Mouse (Mus musculus): Measurements from ENCODE around the gene Dad1. TPM values are rescaled to one million over a fixed set of nuclear protein-coding genes. Genes with fewer than 3 reads are reported as not detected.

Dad1 gene
- total RNA-seq, 2 experiments from 2014 or later = 119 TPM

DNA sequence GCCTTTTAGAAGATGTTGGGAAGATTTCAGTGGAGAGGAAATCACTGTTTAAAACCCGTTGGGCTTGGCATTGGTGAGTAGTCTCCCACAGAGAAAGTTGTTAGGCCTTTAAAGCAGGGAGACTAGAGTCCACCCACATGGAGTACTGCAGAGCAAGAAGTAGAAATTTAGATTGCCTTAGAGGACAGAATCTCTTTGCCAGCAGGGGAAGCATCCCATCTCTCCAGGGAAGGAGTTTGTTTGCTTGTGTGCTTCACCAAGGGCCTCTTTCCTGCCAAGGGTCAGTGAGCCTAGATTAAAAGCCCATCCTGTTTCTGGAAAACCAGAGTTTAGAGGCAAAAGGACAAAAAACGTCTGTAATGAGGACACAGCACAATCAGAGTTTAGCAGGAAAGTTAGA lies 39.4 kb downstream of the Dad1 start:
- peak in 1 of 2 experiments; percentile 47 for DNase-seq (ENCODE audit: low spot score in 2 of 2)
- intact Hi-C loops (cut with DNase I) = no loop called here

DNA sequence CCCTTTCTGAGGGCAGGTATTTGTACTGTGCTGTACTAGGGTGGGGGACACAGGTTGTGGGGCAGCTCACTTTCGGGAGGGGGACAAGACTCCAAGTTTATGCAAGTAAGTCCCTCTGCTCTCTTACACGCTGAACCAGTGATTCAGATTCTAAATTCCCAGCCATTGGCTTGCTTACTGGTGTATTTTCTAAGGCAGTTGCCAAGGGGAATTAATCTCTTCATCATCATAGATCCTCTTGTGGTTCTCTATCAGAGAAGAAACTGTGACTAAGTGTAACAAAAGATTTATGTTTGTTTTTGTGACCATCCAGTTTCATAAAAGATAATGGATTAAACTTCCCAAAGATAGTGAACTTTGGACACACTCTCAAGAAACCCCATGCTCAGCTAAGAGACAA lies 40.2 kb downstream of the Dad1 start:
- intact Hi-C loops (cut with DNase I) = no loop called here
- DNase-seq (ENCODE audit: low spot score in 2 of 2) = no peak

DNA sequence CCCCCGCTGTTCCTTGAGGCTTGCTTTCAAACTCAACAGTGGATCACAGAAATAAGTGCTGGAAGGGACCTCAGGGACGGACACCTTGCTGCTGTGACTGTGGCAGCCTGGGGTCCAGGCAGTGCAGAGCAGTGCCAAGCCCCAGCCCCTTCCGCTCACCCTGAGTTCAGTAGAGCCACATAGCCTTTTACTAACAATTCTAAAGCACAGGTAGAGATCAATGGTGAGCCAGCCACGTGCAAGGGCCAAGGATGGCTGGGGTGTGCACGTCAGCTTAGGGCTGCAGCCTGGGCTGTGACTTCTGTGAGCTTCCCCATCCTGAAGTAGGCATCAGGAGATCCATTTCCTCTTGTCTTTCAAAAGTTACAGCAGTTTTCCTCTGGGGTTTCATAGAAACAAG lies 42.1 kb downstream of the Dad1 start:
- DNase-seq (ENCODE audit: low spot score in 2 of 2) = no peak
- intact Hi-C loops (cut with DNase I) = no loop called here

DNA sequence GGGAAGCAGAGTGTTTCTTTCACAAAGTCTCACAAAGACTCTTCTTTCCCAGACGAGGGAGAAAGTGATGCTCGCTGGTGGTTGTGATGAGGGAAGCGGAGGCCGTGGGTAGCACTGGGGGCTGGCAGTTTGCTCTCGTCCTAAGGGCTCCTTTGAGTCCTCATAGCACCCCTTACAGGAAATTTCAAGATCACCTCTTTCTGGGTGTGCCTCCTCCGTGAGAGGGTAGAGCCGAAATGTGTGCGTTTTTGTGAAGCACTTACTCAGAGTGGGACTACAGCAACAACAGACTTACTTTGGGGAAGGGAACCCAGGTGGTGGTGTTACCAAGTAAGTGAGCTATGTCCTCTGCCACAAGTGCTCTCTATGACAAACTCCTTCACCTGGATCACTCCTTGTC lies 42.7 kb downstream of the Dad1 start:
- intact Hi-C loops (cut with DNase I) = no loop called here
- no peak for DNase-seq (ENCODE audit: low spot score in 2 of 2)

DNA sequence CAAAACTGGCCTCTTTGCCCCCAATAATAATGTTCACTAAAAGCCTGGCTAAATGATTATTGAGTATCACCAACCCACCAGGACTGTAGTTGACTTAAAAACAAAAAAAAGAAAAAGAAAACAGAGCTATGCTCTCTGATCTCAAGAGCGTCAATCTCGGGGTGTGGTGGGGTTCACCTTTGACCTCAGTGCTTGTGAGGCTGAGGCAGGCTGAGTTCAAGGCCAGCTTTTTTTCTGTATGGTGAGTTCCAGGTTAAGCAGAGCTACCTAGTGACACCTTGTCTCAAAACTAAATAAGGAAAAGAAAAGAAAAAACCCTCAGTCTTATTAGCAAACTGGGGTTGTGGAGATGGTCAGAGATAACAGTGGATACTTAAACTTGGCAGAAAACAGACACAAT lies 43.5 kb downstream of the Dad1 start:
- DNase-seq (ENCODE audit: low spot score in 2 of 2) = no peak
- intact Hi-C loops (cut with DNase I) = no loop called here

DNA sequence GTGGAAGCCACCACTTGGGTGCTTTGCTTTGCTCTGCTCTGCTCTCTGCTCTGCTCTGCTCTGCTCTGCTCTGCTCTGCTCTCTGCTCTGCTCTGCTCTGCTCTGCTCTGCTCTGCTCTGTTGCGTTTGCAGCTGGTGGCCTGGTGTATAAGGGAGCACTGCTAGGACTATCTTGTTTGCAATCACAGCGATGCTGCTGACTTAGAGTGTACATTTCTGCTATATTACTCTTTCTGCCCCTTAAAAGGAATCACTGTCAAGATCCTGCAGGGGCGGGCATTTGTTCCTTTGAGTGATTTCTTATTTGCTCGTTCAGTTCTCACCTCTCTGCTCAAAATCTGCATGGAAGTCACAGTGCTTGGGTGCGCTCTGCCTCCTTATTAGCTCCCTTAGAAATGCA lies 44.0 kb downstream of the Dad1 start:
- intact Hi-C loops (cut with DNase I) = no loop called here
- no peak for DNase-seq (ENCODE audit: low spot score in 2 of 2)

DNA sequence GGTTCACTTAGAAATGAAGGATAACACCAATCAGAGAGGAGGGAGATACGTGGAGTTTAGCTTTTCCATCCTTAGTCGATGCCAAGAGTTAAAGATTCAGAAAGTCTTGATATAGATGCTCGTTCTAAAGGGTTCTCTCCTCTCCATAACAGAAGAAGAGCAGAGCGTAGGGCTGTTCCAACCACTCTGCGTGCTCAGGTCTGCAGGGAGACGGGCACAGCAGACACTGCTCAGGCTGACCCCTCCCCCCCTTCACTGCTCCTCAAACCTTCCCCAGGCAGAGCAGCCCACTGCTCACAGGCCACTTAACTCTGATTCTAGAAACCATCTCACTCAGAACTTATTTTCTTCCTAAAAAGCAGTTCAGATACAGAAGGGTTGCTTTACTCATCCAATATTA lies 45.2 kb downstream of the Dad1 start:
- intact Hi-C loops (cut with DNase I) = no loop called here
- DNase-seq (ENCODE audit: low spot score in 2 of 2) = no peak

DNA sequence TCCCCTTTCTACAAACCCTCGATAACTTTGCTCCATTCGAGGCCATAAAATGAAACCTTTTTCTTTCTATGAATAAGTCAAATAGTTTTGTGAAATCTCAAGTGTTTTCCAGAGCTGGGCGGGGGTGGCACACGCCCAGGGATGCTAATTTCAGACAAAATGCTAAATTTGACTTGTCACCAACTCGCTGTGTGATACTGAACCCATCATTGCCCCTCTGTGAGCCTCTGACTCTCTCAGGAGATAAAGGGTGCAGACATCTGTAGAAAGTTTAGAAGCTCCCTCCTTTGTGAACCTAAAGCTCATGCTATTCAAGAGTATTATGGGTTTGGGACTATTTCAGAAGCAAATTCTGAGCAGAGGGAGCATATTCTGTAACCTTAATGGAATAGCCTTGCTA lies 46.0 kb downstream of the Dad1 start:
- intact Hi-C loops (cut with DNase I) = no loop called here
- DNase-seq (ENCODE audit: low spot score in 2 of 2) = no peak

DNA sequence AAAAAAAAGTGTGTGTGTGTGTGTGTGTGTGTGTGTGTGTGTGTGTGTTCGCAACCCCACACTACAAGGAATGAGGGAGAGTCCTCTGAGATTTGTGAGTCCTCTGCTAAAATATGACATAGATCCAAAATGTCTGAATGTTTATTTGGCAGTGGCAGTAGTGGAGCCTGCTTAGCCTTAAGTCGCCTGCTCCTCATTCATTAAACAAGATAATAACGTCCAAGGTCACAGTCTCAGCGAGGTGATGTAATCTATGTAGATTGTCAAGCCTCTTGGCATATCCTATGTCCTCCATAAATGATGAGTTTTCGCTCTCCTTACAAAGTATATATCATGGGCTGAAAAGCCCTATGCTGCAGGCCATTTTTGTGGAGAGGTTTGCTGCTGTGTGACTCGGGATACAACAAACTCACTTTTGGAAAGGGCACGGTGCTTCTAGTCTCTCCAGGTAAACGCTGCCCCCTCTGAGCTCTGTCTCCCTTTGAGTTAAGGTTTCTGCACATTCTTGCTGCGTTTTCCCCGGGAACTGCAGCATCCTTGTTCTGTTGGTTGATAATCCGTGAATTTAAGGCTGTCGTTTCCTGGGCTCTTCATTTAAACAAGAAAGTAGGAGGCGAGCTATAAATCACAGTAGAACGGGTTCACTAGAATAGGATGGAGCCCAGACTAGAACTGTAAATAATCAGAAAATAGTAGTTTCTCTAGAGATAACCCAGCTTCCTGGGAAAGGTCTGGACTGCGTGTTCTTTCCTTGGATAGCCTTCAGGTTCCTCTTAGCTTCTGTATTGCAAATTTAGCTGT lies 47.0 kb downstream of the Dad1 start:
- no peak for DNase-seq (ENCODE audit: low spot score in 2 of 2)
- intact Hi-C loops (cut with DNase I) = no loop called here

DNA sequence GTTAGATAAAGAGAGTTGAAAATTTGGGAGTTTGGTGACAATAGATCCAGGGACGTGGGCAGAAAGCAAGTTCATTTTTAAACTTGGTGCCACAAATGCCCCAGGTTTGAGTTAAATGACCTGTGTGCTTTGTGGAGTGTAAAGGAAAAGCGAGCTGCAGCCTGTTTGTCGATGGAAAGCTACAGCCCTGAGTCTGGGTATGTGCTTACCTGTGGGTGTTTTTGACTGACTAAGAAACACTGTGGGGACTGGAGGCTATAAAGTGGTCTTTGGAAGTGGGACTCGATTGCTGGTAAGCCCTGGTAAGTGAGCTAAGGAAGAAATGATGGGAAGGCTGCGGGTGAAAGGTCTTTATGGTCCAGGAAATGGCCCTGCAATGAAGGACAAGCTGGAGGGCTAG lies 47.6 kb downstream of the Dad1 start:
- intact Hi-C loops (cut with DNase I) = no loop called here
- no peak for DNase-seq (ENCODE audit: low spot score in 2 of 2)

DNA sequence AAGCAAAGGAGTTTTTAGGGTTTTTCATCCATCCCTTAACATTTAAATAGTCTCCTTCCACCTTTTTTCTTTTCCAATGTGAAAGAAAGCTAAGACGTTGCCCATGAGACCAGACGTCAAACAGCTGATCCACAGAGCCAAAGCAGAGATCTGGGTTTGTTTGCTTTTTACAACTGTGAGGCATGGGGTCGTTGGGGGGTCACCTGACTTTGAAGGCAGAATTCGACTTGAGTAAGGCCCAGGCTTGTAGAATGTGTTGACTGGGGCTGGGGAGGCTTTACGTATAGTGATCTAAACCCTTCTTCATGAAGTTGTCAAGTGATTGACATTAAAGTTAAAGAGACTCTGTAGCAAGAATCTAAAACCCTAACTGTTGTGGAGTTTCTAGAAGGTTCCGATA lies 48.0 kb downstream of the Dad1 start:
- DNase-seq (ENCODE audit: low spot score in 2 of 2) = no peak
- intact Hi-C loops (cut with DNase I) = no loop called here

DNA sequence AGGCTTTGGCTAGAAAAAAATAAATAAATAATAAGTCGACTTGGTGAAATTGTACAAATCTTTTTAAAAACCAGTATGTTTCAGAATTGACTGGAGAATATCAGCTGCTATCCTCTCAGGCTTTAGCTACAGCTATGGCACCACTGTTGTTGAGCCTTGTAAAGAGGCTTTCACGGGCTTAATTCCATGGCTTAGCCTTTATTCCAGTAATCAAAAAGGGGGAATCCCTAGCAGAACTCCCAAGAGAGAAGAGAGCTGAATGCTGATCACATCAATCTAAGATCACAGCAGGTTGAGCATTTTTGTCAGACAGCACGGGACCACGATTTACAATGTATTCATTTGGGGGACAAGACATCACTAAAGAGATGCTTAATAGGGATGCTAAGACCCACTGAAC lies 49.1 kb downstream of the Dad1 start:
- intact Hi-C loops (cut with DNase I) = no loop called here
- DNase-seq (ENCODE audit: low spot score in 2 of 2) = no peak

DNA sequence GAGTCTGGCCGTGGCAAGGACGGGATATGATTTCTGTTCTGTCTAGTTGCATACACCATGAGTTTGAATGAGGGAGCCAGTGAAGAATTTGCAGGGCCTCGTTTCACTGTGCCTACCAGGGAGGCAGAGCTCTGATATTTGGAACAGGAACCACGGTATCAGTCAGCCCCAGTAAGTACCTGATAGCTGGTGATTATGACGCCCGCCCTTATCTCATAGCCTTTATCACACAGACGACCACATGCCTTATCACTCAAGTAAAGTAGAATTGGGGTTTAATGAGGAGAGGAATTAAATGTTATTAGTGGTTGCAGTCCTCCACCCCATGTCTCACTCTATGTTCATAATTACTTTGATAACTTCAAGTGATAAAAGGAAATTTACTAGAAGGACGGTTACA lies 49.6 kb downstream of the Dad1 start:
- intact Hi-C loops (cut with DNase I) = no loop called here
- no peak for DNase-seq (ENCODE audit: low spot score in 2 of 2)

DNA sequence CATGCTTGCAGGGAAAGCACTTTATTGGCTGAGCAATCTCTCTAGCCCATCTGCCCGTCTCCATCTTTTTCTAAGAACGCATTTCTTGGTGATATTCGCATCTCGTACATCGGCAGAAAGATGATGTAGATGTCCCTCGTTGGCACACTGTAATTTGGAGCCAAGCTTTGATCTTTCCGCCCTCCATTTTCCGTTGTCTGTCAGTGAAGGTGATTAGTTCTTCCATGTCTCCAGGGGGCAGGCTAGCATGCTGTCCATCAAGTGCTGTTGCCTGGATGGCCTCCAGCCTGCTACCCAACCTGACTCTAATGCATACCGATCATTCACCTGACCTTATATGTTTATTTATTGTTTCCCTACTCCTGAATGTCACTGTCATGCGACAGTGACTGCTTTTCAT lies 50.1 kb downstream of the Dad1 start:
- intact Hi-C loops (cut with DNase I) = no loop called here
- DNase-seq (ENCODE audit: low spot score in 2 of 2) = no peak

DNA sequence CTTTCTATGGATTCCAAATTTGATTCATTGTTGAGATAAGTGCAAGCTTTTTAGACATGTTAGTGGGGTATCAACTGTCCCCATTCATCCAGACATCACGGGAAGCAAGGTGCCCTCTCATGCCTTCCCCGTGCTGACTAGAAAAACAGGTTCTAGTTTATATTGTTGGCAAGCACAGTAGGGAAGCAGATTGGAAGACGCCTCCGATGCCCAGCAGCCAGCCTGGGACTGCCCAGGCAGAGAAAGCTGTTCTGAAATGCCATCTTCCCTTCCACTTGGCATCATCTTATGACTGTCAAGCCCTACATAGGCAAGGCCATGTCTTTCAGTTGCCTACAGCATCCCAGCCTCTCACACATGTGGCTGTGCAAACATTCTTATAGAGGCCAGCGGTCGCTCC lies 50.7 kb downstream of the Dad1 start:
- no peak for DNase-seq (ENCODE audit: low spot score in 2 of 2)
- intact Hi-C loops (cut with DNase I) = no loop called here

DNA sequence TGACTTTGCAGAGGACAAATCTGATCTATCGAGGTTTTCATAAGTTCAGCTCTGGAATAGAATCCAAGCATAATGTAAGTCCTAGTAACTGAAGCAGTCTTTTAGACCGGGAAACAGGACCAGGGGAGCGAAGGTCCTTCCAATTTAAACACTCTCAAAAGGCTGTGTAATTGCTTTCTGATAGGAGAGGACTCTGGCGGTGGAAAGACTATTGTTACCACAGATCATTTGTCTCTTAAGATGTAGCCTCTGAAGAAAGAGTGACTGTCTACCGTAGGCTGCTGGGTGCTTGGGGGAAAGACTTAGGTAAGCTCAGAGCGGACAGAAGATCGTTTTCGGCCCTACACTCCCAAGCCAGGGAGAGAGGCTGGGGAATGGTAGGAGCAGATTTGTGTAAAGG lies 53.5 kb downstream of the Dad1 start:
- DNase-seq (ENCODE audit: low spot score in 2 of 2) = no peak
- intact Hi-C loops (cut with DNase I) = no loop called here

DNA sequence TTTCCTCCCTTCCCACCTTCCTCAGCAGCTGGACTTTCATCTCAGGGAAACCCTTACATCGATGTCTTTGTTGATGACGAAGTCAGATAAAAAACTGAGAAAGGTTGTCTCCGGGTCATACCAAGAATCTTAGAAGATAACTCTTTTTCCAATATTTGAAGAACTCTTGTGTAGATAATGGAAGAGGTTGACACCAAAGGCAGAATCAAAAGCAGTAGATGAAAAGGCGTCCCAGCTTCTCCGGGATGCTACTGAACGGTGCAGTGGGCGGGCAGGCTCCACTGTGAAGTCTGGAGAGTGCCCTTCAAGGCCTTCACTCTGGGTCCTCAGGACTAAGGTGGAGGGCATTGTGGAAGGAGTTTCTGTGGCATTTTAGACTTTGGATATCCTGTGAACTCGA lies 54.2 kb downstream of the Dad1 start:
- intact Hi-C loops (cut with DNase I) = no loop called here
- no peak for DNase-seq (ENCODE audit: low spot score in 2 of 2)

DNA sequence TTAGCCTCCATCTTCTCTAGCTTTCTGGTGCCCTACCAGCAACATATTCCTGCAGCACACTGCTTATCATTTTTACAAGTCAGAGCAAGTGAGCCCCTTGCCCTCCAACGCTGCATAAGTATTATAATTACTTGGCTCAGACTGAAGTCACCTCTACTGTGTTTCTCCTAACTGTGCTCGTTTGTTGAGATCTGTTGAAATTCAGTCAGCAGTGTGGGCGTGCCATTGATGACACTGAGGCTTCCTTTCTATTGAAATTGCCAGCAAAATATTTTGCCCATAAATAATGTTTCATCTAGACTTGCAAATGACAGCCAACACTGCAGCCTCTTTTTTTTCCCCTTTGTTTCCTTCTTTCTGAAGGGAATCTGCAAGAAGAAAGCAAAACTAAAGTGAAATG lies 56.2 kb downstream of the Dad1 start:
- DNase-seq (ENCODE audit: low spot score in 2 of 2) = no peak
- intact Hi-C loops (cut with DNase I) = no loop called here

DNA sequence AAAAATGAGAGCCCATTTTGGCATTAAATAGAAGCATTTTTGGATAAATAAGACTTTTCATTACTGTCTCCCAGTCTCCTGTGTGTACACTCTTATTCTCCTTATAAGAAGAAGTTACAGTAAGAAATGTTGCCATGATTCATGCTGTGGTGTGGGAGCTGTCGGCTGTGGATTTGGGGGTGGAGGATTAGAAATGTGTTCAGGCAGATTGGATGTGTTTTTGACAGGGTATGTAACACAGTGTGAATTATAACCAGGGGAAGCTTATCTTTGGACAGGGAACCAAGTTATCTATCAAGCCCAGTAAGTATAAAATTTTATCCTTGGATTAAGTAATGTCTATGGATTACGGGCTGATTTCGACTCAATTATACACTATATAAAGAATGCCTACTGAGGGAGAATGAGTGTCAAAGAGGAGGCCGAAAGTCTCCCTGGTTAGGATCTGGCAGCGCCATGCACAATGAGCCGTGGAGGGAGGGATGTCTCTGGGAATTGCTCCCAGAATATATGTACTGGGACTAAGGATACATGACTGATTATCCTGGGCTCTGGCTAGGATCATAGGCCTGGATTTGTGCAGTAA lies 58.0 kb downstream of the Dad1 start:
- DNase-seq (ENCODE audit: low spot score in 2 of 2) = peak; percentile 14 to 78
- intact Hi-C loops (cut with DNase I) = no loop called here

DNA sequence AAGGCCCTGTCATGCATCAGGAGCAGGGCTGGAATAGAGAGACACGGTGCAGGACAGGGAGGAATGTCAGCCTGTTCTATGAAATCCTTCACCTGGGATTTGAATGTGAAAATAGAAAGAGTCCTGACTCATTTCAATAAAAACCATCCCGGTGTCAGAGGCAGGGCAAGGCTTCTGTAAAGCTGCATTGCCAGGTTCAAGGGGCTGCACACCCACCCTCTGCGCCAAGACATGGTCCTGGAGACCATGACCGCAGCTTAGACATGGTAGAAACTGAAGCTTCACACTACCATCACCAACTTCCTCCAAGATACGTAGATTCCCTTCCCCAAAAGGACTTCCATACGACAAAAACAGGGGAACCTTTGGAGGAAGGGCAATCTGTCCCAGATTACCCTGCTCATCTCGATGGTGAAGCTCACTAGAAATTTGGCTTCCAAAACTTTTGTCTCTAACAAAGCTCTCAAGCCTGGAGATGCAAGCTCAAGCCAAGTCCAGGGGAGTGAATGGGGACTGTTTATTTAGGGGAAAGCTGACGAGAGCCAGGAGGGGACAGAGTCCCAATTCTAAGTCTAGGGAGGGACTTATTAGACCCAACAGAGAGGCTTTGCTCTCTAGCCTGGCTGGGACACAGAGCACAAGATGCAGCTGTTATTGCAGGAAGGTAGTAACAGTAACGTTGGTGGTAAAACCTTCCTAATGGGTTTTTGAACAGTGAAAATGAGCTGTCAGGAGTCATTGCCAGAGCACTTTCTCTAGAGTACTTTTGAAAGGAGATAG lies 60.4 kb downstream of the Dad1 start:
- intact Hi-C loops (cut with DNase I) = no loop called here
- DNase-seq (ENCODE audit: low spot score in 2 of 2) = no peak

DNA sequence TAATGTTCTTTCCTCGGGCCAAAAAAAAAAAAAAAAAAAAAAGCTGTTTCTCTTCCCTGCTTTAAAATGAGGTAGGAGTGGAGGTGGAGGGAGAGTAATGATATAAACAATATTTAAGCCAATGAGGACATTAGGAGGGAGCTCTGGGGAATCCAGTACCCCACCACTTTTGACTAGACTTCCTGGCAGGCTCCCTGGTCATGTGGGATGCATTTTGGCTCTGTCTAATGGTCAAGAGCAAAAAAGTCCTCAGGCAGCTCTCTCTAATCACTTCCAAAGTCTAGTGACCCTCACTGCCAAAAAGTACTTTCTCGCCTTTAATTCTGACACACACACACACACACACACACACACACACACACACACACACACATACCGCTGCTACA lies 61.4 kb downstream of the Dad1 start:
- intact Hi-C loops (cut with DNase I) = no loop called here
- DNase-seq (ENCODE audit: low spot score in 2 of 2) = peak; percentile 16 to 57

All from left cerebral cortex, postnatal 25 days (tissue).